Mouse (Mus musculus) heart, adult 2 months (tissue): Measurements from ENCODE around the gene Rprd1b.

Experiments used
- CTCF ChIP-seq: fragments of 200-600 bp; IDR thresholded peaks from 2 replicates; pipeline ENCODE4 v1.8.1; 2022; ENCODE audit warnings: antibody characterized with exemption, mild to moderate bottlenecking, moderate library complexity
- EP300 ChIP-seq: fragments of 200-500 bp; IDR thresholded peaks from 2 replicates; pipeline ENCODE4 v1.6.1; 2011; ENCODE audit warnings: low read depth, low read length, control low read depth; ENCODE audit not compliant: insufficient read depth

- TF ChIP-seq CTCF, result no peak
- TF ChIP-seq EP300, result no peak
Measured at GRCm38 (mm10) chr2:158114931-158115330, 86.6 kb downstream of the Rprd1b start.
